Mouse (Mus musculus) heart, postnatal 10 days (tissue): ENCODE data around the gene Olfr51. TPM values are rescaled to one million over a fixed set of nuclear protein-coding genes. Genes with fewer than 3 reads are reported as not detected.

ENCODE experiments used
- total RNA-seq, 2 experiments: library from RNA; stranded (reverse); gene quantifications; 2 replicates each; pipeline ENCODE4 v1.2.3; 2021

Olfr51 gene
- total RNA-seq, 2 experiments from 2014 or later: not detected

Other genes starting within 250 kb of the Olfr51 start
- gene Zfp354c, start 175.9 kb upstream of the Olfr51 start, total RNA-seq: 1 to 10 TPM; 7.0 to 7.7 TPM
- 1 to 10 TPM in 1 of 2 experiments, under 1 TPM in 1; 0.72 to 1.2 TPM for gene Zfp879, start 162.0 kb upstream of the Olfr51 start, total RNA-seq
- gene Grm6, start 152.9 kb upstream of the Olfr51 start, total RNA-seq: not detected
- 1 to 10 TPM; 1.1 to 2.3 TPM for gene Zfp454, start 115.9 kb upstream of the Olfr51 start, total RNA-seq
- 1 to 10 TPM; 3.1 to 4.6 TPM for gene Zfp2, start 87.4 kb upstream of the Olfr51 start, total RNA-seq
- gene Zfp354b, start 72.0 kb upstream of the Olfr51 start, total RNA-seq: 1 to 10 TPM; 1.1 to 1.3 TPM
- not detected for gene 4933414I15Rik, start 59.8 kb upstream of the Olfr51 start, total RNA-seq
- not detected for gene Prop1, start 49.8 kb upstream of the Olfr51 start, total RNA-seq
- not detected for gene Olfr1378, start 37.1 kb upstream of the Olfr51 start, total RNA-seq
- gene Olfr1377, start 21.6 kb upstream of the Olfr51 start, total RNA-seq: not detected
- not detected for gene Olfr54, start 10.6 kb downstream of the Olfr51 start, total RNA-seq
- gene Olfr1375, start 44.5 kb downstream of the Olfr51 start, total RNA-seq: not detected
- 1 to 10 TPM; 2.1 to 2.9 TPM for gene Zfp354a, start 55.7 kb downstream of the Olfr51 start, total RNA-seq
- gene Gm12569, start 216.9 kb downstream of the Olfr51 start, total RNA-seq: not detected